Mouse (Mus musculus) heart, embryonic 16.5 days (tissue): ENCODE results near the gene Slc26a1. TPM values are rescaled to one million over a fixed set of nuclear protein-coding genes. Genes with fewer than 3 reads are reported as not detected.
"Not testable (repeated sequence)": the region's sequence is repeated elsewhere in the genome, so short reads cannot be mapped to it uniquely, and the experiment has no call there.

Experiments used
- ATAC-seq: fragments of 200-750 bp; cut with Nextera tagmentation; replicated peaks from 2 replicates; pipeline ENCODE4 v1.8.0; 2017; ENCODE audit warnings: moderate number of reproducible peaks; ENCODE audit not compliant: insufficient read depth, low FRiP score; ENCODE audit errors: extremely low read depth
- H3K27ac ChIP-seq: fragments of 300-500 bp; sonication (generic); 2 replicates; pipeline ENCODE4 v1.5.1; 2014; ENCODE audit warnings: mild to moderate bottlenecking, low read length, control low read depth, moderate library complexity
- H3K27me3 ChIP-seq: fragments of 300-500 bp; sonication (generic); 2 replicates; pipeline ENCODE4 v1.6.1; 2014; ENCODE audit warnings: low read length, mixed read lengths; ENCODE audit not compliant: control insufficient read depth, insufficient read depth
- H3K36me3 ChIP-seq: fragments of 300-500 bp; sonication (generic); 2 replicates; pipeline ENCODE4 v1.6.1; 2014; ENCODE audit not compliant: control insufficient read depth, insufficient read depth
- H3K4me1 ChIP-seq: fragments of 300-500 bp; sonication (generic); 2 replicates; pipeline ENCODE4 v1.6.1; 2014; ENCODE audit warnings: low read length, mixed read lengths; ENCODE audit not compliant: control insufficient read depth, insufficient read depth
- H3K4me2 ChIP-seq: fragments of 300-500 bp; sonication (generic); 2 replicates; pipeline ENCODE4 v1.6.1; 2014; ENCODE audit warnings: low read depth, mild to moderate bottlenecking, control low read depth, low read length
- H3K4me3 ChIP-seq: fragments of 300-500 bp; sonication (generic); 2 replicates; pipeline ENCODE4 v1.5.1; 2014; ENCODE audit warnings: mild to moderate bottlenecking, control low read depth, low read length
- H3K9ac ChIP-seq: fragments of 300-500 bp; sonication (generic); 2 replicates; pipeline ENCODE4 v1.6.1; 2014; ENCODE audit warnings: low read length, control low read depth
- H3K9me3 ChIP-seq: fragments of 300-500 bp; sonication (generic); replicated peaks from 2 replicates; pipeline ENCODE4 v1.6.1; 2016; ENCODE audit warnings: low read length; ENCODE audit not compliant: control insufficient read depth
- WGBS: fragments of 180-500 bp; shearing (Covaris S2); extraction: QIAGEN DNeasy Blood & Tissue Kit; methylation state at CpG from one replicate; pipeline ENCODE4 v1.1.7; 2014; 5-methylcytosine and 5-hydroxymethylcytosine counted together
- polyA plus RNA-seq: library from polyadenylated mRNA; unstranded; fragments of >200 nt; fragmentation: Nextera tagmentation; extraction: Ambion mirVana; gene quantifications from 2 replicates; pipeline ENCODE4 v1.2.1, GENCODE M21; 2015

Gene Slc26a1
- polyA plus RNA-seq, 1 experiment from 2014 or later, result 0.41 TPM

GRCm38 (mm10) chr5:108646343-108646660, 29.1 kb downstream of the Slc26a1 start:
- Histone ChIP-seq H3K4me1 (0 out of 2 replicates have a peak, but pooled peaks cover 3% of the 10 kb centered on the region), H3K4me2 (no peak overlapping the region), H3K36me3 (peaks cover 34% of the 10 kb centered on the region), H3K4me3 (no peak overlapping the region), H3K9me3 (no peaks in the 10 kb centered on the region), H3K9ac (no peak overlapping the region), H3K27me3 (no peaks in the 10 kb centered on the region), H3K27ac (no peak overlapping the region)
- 82% methylated on average over 3 of the region's 3 CpGs for WGBS
- ATAC-seq, result no peak

GRCm38 (mm10) chr5:108645651-108646342, 29.6 kb downstream of the Slc26a1 start:
- no peaks in the 10 kb centered on the region for H3K9me3 ChIP-seq
- 85% methylated on average over 9 of the region's 9 CpGs for WGBS
- H3K36me3 ChIP-seq, result peaks cover 34% of the 10 kb centered on the region
- no peaks in the 10 kb centered on the region for H3K27me3 ChIP-seq
- H3K4me2 ChIP-seq, result no peak overlapping the region
- H3K9ac ChIP-seq, result no peak overlapping the region
- no peak for ATAC-seq
- H3K4me1 ChIP-seq, result 0 out of 2 replicates have a peak, but pooled peaks cover 3% of the 10 kb centered on the region
- no peak overlapping the region for H3K27ac ChIP-seq
- no peak overlapping the region for H3K4me3 ChIP-seq

- no peak for ATAC-seq
- Histone ChIP-seq H3K4me2 (no peak overlapping the region), H3K9me3 (no peaks in the 10 kb centered on the region), H3K4me1 (0 out of 2 replicates have a peak, but pooled peaks cover 3% of the 10 kb centered on the region), H3K4me3 (no peak overlapping the region), H3K9ac (no peak overlapping the region), H3K27me3 (no peaks in the 10 kb centered on the region), H3K27ac (no peak overlapping the region), H3K36me3 (peaks cover 24% of the 10 kb centered on the region)
- 43% methylated on average over 2 of the region's 2 CpGs for WGBS
Measured at GRCm38 (mm10) chr5:108643674-108644073, 31.7 kb downstream of the Slc26a1 start.

- Histone ChIP-seq H3K9me3 (no peaks in the 10 kb centered on the region), H3K9ac (no peak overlapping the region), H3K27me3 (no peaks in the 10 kb centered on the region), H3K4me1 (no peaks in the 10 kb centered on the region), H3K36me3 (0 out of 2 replicates have a peak, but pooled peaks cover 2% of the 10 kb centered on the region), H3K4me3 (no peak overlapping the region), H3K4me2 (no peak overlapping the region), H3K27ac (no peak overlapping the region)
- ATAC-seq, result no peak
- 65% methylated on average over 4 of the region's 4 CpGs for WGBS
Measured at GRCm38 (mm10) chr5:108636172-108636571, 39.2 kb downstream of the Slc26a1 start.

- H3K9me3 ChIP-seq, H3K4me1 ChIP-seq, ATAC-seq, H3K4me3 ChIP-seq, H3K9ac ChIP-seq, H3K4me2 ChIP-seq, H3K27me3 ChIP-seq, H3K27ac ChIP-seq, H3K36me3 ChIP-seq: not testable (repeated sequence)
- 88% methylated on average over 2 of the region's 3 CpGs for WGBS
Measured at GRCm38 (mm10) chr5:108634088-108634487, 41.3 kb downstream of the Slc26a1 start.

- no peak overlapping the region for H3K9ac ChIP-seq
- 83% methylated on average over 4 of the region's 4 CpGs for WGBS
- H3K4me3 ChIP-seq, result no peak overlapping the region
- no peak overlapping the region for H3K27ac ChIP-seq
- H3K9me3 ChIP-seq, result no peaks in the 10 kb centered on the region
- peaks cover 8% of the 10 kb centered on the region for H3K4me1 ChIP-seq
- H3K4me2 ChIP-seq, result no peak overlapping the region
- H3K27me3 ChIP-seq, result no peaks in the 10 kb centered on the region
- H3K36me3 ChIP-seq, result no peaks in the 10 kb centered on the region
- ATAC-seq, result no peak
Measured at GRCm38 (mm10) chr5:108633676-108634075, 41.7 kb downstream of the Slc26a1 start.

GRCm38 (mm10) chr5:108629634-108630483, 45.5 kb downstream of the Slc26a1 start, which contains the start of the genes Gak and Tmem175:
Gene Gak, minus strand, starts transcription at chr5:108629755.
Gene Tmem175, plus strand, starts transcription at chr5:108629770.
- Histone ChIP-seq H3K4me3 (peak within 1 kb of the TSS; percentile 99), H3K9ac (peak within 1 kb of the TSS; percentile 99), H3K4me1 (peaks cover 25% of the 10 kb centered on the region), H3K27me3 (no peaks in the 10 kb centered on the region), H3K4me2 (peak within 1 kb of the TSS; percentile 82), H3K36me3 (no peaks in the 10 kb centered on the region), H3K27ac (peak within 1 kb of the TSS; percentile 92), H3K9me3 (no peaks in the 10 kb centered on the region)
- under 1% methylated on average over 58 of the region's 58 CpGs for WGBS
- peak; percentile 93 for ATAC-seq

- ATAC-seq, result peak; percentile 76
- H3K9ac ChIP-seq, result peak overlapping the region; percentile 99
- no peaks in the 10 kb centered on the region for H3K9me3 ChIP-seq
- peaks cover 25% of the 10 kb centered on the region for H3K4me1 ChIP-seq
- no peaks in the 10 kb centered on the region for H3K27me3 ChIP-seq
- peak overlapping the region; percentile 99 for H3K4me3 ChIP-seq
- H3K27ac ChIP-seq, result peak overlapping the region; percentile 92
- 1% methylated on average over 32 of the region's 32 CpGs for WGBS
- H3K4me2 ChIP-seq, result peak overlapping the region; percentile 82
- H3K36me3 ChIP-seq, result peaks cover 7% of the 10 kb centered on the region
Measured at GRCm38 (mm10) chr5:108628891-108629633, 46.3 kb downstream of the Slc26a1 start.
